Mouse (Mus musculus): ENCODE measurements around the gene Arhgef33.
A peak's percentile ranks its signal among the peaks of the same experiment; 100 is the strongest.

Gene Arhgef33

DNA sequence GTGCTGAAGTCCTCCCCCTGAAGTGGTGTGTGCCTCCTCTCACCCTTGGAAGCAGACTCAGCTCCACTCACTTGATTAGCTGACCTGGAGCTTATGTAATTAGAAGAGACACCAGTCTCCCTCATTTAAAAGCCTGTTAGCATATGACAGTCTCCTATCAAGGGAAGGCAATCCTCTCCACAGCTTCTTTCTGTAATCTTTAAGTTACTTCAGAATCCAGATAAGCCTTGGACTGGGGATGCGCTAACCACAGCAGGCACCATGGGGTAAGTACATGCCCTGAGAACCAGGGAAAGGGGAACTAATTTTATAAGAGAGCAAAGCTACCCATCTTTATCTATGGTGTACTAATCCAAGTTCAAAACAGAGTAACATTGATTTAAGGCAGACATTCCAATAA lies at the start of gene Arhgef33:
Gene Arhgef33 (plus strand): TSS at position 157 of the 400 bp plus-strand sequence.
- peak; percentile 9 for DNase-seq

DNA sequence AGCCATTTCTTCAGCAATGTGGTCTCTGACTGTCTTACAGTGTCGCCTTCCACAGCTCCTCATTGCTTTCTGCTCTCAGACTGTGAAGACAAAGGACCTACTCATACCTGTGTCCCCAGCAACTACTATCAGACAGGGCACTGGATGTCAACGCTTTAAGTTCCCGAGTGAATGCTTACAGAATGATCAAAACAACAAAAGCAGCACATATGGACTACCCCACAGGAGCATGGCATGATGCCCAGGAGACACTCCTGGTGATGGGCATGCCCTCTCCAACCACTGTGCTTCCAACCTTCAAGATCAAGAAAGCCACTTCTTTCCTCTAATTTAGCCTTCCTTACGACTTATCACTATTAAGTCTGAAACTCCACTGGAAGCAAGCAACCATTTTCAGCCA lies 40.1 kb upstream of the Arhgef33 start:
- peak; percentile 76 for DNase-seq

DNA sequence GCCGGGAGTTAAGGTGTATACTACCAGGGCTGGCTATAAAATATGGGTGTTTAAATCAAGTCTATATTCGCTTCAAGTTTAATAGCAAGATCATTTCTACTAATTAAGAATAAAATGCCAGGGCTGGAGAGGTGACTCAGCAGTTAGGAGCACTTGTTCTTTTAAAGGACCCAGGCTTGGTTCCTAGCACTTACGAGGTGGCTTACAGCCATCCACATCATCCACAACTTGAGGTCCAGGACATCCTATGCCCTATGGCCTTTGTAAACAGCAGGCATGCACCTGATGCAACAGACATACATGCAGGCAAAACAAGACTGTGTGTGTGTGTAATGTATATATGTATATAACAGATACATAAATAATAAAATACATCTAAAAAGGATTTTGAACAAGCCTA lies 39.1 kb upstream of the Arhgef33 start:
- DNase-seq = peak; percentile 63

DNA sequence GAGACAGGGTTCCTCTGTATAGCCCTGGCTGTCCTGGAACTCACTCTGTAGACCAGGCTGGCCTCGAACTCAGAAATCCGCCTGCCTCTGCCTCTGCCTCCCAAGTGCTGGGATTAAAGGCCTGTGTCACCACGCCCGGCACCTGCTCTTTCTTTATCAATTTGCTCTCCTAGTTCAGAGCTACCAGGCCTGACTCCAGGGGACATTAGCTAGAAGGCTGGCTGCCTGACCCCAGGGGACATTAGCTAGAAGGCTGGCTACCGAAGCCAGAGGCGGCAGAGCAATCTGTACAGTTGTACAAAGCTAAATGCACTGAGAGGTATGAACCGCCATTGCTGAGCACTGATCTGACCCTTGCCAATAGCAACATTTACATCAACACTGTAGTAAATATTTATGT lies 36.6 kb upstream of the Arhgef33 start:
- peak; percentile 55 for DNase-seq

DNA sequence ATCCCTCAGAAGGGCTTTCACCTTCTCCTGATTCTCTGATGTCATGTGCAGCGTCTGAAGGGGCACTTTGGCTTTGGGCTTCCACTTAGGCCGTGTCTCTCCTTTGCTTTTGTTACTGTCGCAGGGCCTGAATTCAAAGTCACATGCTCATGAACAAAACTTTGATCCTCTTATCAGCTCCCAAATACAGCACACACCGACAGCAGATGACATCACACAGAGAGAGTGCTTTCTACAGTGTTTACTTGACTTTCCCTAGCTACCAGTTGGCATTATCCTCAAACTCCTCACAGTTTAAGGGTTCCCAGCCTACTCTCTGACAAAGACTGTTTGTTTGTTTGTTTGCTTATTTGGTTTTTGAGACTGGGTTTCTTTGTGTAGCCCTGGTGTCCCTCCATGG lies 29.0 kb upstream of the Arhgef33 start:
- DNase-seq = no peak

DNA sequence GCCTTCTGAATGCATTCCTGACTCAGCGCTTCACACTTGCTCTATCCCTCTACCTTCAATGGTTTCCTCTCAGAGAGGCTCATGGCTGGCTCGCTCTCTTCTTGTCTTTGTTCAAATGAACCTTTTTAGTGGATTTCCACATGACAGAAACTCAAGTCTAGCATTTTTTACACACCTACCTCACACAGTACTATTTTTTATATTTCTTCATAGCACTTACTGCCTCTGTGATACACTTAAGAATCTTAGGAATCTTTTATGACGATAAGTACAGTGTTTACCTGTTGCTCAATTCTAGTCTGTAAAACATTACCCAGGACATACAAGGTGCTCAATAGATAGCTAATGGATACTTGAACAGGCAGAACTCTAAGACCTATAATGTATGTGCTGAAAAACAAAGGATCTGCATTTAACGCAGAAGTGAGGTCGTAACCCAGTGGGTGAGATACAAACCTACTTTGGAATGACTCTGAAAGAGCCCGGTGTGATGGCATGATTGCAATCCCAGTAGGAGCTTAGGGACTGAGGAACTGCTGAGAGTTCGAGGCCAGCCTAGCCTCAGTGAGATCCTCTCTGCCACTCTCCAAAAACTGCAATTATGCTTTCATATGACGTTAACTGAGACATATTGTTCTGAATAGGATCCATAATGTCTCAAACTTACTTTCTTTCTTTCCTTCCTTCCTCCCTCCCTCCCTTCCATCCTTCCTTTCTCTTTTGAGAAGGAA lies 27.7 kb upstream of the Arhgef33 start:
- DNase-seq = peak; percentile 66

DNA sequence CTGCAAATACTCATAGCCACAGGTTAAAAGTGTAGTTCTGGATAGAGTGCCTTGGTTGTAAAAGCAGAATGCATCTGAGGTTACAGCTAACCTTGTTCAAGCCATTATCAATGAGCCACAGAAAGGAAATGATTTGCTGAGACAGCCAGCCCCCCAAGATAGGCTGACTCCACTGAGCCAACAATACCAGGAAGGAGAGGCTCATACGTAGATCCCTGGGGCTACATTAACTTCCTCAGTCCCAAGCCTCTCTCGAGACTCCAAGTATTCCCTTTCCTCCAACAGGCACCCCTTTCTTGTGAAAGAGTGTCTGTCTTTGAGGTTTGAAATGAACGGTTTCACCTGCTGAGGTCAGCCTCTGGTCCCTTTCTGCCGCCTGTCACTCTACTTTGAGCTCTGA lies 22.8 kb upstream of the Arhgef33 start:
- DNase-seq = peak; percentile 90

DNA sequence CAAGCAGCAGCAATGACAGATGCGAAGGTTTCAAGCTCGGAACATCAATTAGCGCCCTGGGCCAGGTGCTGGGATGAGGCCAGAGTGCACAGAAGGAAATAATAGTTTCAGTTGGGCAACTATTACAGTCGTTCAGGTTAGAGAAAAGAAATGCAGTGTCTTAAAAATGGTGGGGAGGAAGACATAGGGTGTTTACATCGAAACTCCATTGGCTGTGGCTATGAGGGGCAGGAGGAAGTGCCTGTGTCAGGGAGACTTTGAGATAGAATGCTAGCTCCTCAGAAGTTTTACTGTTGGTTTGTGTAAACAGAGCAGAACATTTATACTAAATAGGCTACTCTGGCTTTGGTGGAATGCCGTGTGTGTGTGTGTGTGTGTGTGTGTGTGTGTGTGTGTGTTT lies 19.2 kb upstream of the Arhgef33 start:
- DNase-seq = peak; percentile 65

DNA sequence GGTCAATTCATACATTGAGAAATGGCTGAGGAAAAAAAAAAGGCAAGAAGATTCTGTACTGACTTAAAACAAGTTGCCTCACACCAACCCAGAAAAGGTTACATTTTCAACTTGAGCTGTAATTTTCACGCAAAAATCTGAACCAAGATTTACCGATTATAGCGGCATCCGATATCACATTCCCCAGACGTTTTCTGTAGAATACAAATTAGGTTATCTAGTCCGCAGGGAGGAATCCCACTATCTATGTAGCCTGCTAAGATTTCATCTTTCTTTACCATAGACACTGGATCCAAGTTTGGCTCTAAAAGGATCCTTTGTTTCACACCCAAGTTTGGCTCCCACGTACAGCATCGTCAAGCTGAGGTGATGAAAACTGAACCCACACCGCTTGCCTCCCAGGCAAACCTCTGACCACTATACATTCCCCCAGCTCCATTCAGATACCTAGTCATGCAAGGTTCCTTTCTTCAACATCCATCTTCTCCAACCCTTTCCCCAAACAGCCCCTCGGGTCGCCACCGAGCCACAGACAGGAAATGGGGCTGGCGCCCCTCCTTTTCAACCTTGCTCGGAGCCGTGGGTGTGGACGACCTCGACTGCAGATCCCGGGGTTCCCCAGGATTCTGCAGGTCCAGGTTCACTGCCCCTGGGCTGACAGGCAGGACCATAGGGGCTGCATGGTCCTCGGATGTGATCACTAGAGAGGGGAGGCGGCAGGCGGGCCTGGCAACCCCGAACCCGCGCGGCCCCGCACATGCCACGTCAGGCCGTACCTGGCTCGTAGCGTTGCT lies 17.7 kb upstream of the Arhgef33 start:
- DNase-seq = no peak

DNA sequence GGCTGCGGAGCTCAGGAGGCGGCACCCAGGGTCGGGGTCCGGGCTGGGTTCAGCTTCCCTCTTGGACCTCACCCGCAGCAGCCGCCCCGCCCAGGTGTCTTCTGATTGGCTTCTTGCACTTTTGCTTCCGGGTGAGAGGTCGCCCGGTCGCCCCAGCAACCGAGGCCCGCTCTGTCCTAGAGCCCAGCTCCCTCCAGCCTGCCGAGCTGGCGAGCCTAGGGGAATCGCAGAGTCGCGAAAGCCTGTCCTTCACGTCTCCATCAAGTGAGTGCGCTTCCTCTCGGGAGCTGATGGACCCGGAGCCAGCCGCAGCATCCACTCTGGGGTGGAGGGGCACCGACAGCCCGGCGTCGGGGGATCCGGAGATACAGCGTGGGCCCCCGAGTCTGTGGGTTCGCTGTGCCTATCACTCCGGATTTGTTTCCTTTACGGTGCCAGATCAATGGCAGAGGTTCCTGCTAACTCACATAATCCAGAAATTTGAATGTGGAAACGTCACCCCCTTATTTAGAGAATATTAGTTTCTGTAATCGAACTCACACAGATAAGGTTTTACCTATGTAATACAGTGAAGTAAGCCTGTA lies 17.0 kb upstream of the Arhgef33 start, which contains the start of the genes Morn2 and Dhx57:
Gene Morn2 (plus strand): TSS at position 130 of the 584 bp plus-strand sequence.
Gene Dhx57 (minus strand): TSS at position 403 of the 584 bp plus-strand sequence.
- DNase-seq = peak; percentile 100

DNA sequence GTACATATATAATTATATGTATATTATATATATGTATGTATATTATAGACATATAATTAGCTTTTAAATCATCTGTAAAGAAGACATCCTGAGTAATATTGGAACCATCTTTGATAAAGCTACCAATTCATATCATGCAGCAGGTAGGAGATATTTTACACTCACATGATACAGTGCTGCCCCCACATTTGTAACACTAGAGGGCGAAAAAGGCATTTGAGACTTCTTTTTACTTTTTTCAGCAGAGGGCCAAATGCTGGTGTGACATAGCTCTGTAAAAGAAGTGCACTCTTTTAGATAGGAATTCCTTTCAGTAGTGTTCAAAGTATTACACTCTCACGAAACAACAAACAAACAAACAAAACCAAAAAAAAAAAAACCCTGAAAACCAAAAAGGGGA lies 16.1 kb upstream of the Arhgef33 start:
- DNase-seq = peak; percentile 78

DNA sequence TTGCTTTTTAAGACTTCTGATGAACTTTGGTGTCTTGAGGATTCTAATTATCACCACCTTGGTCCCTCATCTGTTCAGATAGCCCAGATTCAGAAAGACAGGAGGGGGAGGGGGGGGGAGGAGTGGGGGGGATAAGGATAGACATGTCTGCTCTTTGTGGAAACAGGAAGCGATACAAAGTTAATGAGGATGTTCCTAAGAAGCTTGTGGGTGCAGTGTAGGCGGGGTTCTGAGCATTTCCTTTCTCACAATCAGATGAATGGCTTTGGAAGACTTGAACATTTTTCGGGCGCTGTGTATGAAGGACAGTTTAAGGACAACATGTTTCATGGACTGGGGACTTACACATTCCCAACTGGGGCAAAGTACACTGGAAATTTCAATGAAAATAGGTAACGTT lies 11.9 kb upstream of the Arhgef33 start:
- DNase-seq = peak; percentile 63

DNA sequence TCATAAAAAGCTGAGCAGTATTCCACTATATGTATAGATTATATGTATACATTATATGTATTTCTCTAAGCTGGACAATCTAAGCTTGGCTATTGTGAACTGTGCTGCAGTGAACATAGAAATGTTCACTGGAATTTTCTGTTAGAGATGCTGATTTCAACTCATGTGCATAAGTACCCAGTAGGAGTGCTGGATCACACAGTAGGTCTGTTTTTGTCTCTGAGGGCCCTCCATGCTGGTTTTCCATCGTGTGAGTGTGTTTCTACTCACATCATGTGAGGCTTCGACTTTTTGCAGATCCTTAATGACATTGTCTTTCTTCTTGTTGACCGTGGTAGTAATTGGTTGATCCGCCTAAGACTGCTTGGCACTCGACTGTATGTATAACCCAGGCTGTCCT lies 8.4 kb upstream of the Arhgef33 start:
- DNase-seq = peak; percentile 28

DNA sequence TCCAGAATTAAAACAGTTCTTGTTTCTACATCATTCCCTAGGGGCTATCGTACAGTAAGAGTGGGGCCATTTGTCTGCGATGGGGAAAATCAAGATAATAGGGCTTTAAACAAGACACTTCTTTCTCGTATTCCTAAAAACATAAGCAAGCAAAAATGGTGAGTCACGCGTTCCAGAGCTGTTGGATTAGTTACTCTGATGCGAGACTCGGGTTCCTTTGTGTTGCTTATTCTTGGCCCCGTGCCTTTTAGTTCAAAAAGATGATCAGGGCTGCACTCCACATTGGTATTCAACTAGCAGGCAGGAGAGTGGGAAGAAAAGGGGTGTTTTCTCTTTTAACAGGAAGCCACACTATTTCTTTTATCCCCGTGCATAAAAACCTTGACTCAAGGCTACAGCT lies 4.6 kb downstream of the Arhgef33 start:
- DNase-seq = peak; percentile 55

DNA sequence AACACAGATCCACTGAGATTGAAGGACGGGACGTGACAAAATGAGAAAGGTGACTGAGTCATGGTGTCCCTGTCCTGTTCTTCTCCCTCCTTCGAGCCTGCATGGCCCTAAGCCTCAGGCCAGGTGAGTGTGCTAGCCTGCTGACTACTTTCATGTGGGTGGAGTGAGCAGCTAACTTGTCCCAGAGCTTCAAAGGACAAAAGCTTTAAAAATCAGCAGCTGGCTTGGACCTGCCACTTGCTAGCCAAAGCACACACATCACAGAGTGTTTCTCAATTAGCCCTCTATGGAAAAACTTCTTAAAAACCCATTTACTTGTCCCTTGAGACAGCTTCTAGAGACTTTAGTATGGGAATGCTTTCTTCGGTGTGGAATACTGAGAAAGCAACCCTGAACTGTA lies 5.2 kb downstream of the Arhgef33 start:
- peak; percentile 77 for DNase-seq

DNA sequence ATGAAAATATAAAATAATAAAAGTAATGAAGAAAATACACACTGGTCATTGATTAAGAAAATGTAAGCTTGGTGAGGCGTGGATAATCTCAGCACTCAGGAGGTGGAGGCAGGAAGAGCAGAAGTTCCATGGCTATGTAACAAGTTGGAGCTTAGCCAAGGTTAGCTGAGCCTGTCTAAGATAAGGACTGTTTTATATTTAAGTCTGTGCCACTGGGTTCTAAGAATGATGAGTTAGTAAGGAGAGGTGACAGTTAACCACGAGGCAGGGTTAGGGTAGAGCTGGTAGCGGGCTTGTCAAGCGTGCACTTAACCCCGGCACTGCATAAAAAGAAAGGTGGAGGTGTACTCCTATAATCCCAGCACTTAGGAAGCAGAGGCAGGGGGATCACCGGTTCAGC lies 15.0 kb downstream of the Arhgef33 start:
- DNase-seq = peak; percentile 77

DNA sequence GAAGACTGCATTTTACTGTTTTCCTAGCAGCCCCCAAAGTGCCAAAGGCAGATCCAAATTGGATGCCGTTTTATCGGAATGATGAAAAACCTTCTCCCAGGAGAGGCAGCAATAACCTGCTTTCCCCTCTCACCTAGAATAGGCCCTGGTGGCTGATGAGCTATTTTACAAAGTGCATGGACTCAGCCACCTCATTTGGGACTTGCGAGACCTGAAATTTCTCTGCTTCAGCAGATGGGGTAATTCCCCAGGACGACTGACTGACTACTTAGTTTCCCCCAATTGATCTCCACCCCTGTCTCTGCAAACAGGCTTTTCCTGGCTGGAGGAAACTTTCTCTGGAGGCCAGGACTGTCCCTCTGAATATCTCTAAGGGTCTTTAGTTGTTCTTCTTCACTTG lies 15.8 kb downstream of the Arhgef33 start:
- DNase-seq = peak; percentile 34

DNA sequence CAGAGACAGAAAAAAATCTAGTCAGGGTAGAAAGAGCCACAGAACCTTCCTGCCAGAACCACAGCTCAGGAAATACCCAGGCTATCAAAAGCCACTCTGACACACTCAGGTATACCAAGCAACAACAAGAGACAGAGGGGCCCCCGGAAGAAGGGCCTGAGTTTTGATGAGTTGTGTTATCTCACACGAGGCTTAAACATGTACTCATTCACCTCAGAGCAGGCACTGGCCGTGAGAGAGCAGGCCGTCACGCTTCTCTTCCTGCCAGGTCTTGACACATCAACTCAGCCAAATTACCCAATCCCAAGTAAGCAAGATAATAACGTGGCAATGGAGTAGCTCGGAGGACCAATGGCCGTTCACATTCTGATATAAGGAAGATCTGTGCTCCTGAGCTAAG lies 16.5 kb downstream of the Arhgef33 start:
- DNase-seq = no peak

DNA sequence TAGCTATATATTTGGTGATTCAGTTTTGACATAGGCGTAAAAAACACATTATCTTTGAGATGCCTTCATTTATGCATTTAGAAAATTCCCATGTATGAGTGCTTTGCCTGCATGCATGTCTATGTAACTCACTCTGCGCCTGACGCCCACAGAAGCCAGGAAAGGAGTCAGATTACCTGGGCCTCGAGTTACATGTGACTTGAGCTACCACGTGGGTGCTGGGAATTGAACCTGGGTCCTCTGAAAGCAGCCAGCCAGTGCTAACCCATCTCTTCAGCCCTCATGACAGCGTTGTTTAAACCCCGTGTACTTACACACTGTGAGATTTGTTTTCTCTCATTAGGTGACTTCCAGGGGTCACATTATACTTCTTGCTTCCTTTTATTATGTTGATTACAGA lies 17.3 kb downstream of the Arhgef33 start:
- peak; percentile 65 for DNase-seq

DNA sequence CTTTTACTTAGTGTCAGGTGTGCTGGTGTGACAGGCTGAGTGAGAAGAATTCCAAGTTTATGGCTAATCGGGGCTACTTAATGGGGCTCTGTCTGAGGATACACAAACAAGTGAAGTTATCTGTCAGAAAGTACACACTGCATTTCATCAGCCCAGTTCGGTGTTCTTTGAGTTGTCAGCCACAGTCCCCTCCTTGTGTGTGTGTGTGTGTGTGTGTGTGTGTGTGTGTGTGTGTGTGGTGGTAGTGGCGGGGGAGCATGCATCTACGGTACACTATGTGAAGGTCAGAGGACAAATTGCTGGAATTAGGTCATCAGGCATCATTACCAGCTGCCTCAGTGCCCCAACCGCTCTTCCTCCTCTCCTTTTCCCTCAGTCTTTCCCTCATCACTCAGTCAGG lies 18.2 kb downstream of the Arhgef33 start:
- peak; percentile 34 for DNase-seq

DNA sequence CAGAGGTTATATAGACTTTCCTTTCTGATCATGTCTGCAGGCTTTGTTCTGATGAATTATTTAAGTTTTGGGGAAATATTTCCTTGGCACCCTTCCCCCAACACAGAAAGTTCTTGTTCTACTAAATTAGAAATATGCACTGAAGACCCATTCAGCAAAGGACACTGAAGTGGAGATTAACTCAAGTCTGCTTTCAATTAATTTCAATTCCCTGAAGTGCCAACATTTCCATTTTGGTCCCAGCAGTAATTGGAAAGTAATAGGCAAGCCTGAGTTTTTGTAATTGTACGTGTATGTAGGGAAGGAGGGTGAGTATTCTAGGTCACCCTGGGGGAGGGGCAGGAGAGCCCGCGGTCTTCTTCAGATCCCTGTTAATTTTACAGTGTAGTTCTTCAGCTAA lies 19.2 kb downstream of the Arhgef33 start:
- DNase-seq = peak; percentile 28

DNA sequence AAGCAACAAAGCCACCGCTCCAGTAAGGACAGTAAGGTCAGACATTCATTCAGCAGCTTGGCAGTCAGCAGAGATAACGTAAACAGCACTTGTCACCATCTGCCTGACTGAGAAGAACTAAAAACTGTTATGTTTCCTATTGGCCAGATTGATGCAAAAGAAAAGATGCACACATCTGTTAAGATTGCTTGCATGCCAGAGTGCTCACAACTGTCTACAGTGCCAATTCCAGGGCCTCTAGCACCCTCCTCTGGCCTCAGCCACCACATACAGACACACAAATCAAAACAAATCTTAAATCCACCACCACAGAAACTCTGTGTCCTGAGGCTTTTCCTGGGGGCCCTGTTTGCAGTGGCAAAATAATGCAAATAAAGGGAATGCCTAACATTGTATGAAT lies 25.2 kb downstream of the Arhgef33 start:
- peak; percentile 56 for DNase-seq

DNA sequence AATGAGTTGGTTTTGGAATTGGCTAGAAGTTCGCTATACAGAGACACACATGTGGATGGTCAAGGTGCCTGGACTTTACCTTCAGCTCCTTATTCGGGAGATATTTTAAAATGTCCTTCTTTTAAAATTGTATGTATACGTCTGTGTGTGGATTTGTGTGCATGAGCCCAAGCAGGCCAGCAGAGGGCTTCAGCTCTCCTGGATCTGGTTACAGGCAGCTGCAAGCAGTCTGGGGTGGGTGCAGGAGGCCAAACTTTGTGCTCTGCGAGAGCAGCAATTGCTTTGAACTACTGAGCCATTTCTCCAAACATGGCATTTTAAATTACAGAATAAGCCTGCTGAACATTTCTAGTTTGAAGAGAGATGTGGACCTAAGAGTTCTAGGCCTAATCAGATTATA lies 38.1 kb downstream of the Arhgef33 start:
- DNase-seq = peak; percentile 43

DNA sequence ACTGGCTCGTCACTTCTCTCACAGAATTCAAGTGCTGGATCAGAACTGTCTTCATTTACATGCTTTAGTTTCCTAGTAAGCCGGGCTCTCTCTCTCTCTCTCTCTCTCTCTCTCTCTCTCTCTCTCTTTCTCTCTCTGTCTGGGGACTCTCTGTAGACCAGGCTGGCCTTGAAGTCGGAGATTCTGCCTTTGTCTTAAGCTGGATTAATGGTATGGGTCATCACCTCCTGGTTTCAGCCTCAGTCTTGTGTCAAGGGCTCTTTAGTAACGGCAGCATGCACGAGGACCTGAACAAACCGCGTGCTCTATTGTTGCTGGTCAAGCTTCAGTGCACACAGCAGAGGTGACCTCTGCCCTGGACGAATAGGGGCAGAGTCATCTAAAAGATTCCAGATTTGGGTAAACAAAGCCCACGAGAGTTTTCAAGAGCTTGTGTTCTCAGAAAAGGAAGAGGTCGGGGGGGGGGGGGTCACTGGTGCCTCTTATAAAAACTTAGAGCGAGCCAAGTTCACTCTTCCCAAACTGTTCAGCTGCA lies 39.5 kb downstream of the Arhgef33 start:
- peak; percentile 66 for DNase-seq
